ENCODE assay signal across 8 mouse cellular contexts in genomic region chr3:95657711-95658110, GRCm38 (mm10). TPM values are rescaled to one million over a fixed set of nuclear protein-coding genes. Genes with fewer than 3 reads are reported as not detected.
A peak's percentile ranks its signal among the peaks of the same experiment; 100 is the strongest.
DNase-seq lines count a peak whose midpoint lies in the region; ATAC-seq and TF ChIP-seq lines count a peak whose summit lies in the region.

No protein-coding gene starts in this region.

- no peak overlapping the region for H3K4me3 ChIP-seq in spleen, adult 2 months (ENCODE audit: extremely low read depth, insufficient read depth, insufficient read length)
- peak overlapping the region; percentile 80 for H3K4me3 ChIP-seq in forebrain, embryonic 15.5 days
- peak overlapping the region; percentile 97 for H3K4me3 ChIP-seq in liver, embryonic 11.5 days (ENCODE audit: low read depth, low read length)
- peak overlapping the region; percentile 91 for H3K4me3 ChIP-seq in stomach, embryonic 16.5 days (replicated peaks; ENCODE audit: low read length)

- H3K36me3 ChIP-seq in spleen, adult 2 months (ENCODE audit: control insufficient read depth, insufficient read depth, low read length) = peaks cover 27% of the 10 kb centered on the region
- peaks cover 17% of the 10 kb centered on the region; the same call in 1 of the 2 replicates for H3K36me3 ChIP-seq in forebrain, embryonic 15.5 days
- H3K36me3 ChIP-seq in liver, embryonic 11.5 days (ENCODE audit: control insufficient read depth, insufficient read depth, low read length) = peaks cover 14% of the 10 kb centered on the region; the same call in 1 of the 2 replicates
- H3K36me3 ChIP-seq in stomach, embryonic 16.5 days (ENCODE audit: control insufficient read depth, insufficient read depth, low read length) = peaks cover 6% of the 10 kb centered on the region; the same call in 1 of the 2 replicates

- peak overlapping the region; percentile 99; the same call in 1 of the 2 replicates for H3K9ac ChIP-seq in forebrain, embryonic 15.5 days (replicated peaks)
- H3K9ac ChIP-seq in liver, embryonic 11.5 days (ENCODE audit: low read depth, low read length) = peak overlapping the region; percentile 100
- no peak overlapping the region; the same call in 1 of the 2 replicates for H3K9ac ChIP-seq in stomach, embryonic 16.5 days (ENCODE audit: low read length)

- peak overlapping the region; percentile 79; the same call in 1 of the 2 replicates for H3K4me2 ChIP-seq in forebrain, embryonic 15.5 days (replicated peaks)
- H3K4me2 ChIP-seq in liver, embryonic 11.5 days = peak overlapping the region; percentile 88
- peak overlapping the region; percentile 79 for H3K4me2 ChIP-seq in stomach, embryonic 16.5 days (ENCODE audit: low read depth, low read length)

- no peak for TF ChIP-seq CTCF in spleen, adult 2 months (IDR thresholded peaks at IDR 0.05; ENCODE audit: extremely low read depth, insufficient read depth, insufficient read length, insufficient replicate concordance)

- peaks cover 10% of the 10 kb centered on the region; the same call in 1 of the 2 replicates for H3K4me1 ChIP-seq in spleen, adult 2 months (ENCODE audit: control insufficient read depth, insufficient read depth, insufficient read length)
- H3K4me1 ChIP-seq in forebrain, embryonic 15.5 days = peaks cover 30% of the 10 kb centered on the region
- H3K4me1 ChIP-seq in liver, embryonic 11.5 days (replicated peaks; ENCODE audit: control insufficient read depth, insufficient read depth, low read length) = peaks cover 37% of the 10 kb centered on the region
- H3K4me1 ChIP-seq in stomach, embryonic 16.5 days (ENCODE audit: control insufficient read depth, insufficient read depth, low read length) = peaks cover 28% of the 10 kb centered on the region

- no peaks in the 10 kb centered on the region for H3K9me3 ChIP-seq in forebrain, embryonic 15.5 days
- no peaks in the 10 kb centered on the region for H3K9me3 ChIP-seq in liver, embryonic 11.5 days (ENCODE audit: control insufficient read depth, low read length)
- no peaks in the 10 kb centered on the region for H3K9me3 ChIP-seq in stomach, embryonic 16.5 days (replicated peaks; ENCODE audit: control insufficient read depth, low read length)

- no peaks in the 10 kb centered on the region for H3K27me3 ChIP-seq in spleen, adult 2 months (ENCODE audit: control insufficient read depth, insufficient read depth, low read length)
- H3K27me3 ChIP-seq in forebrain, embryonic 15.5 days = no peaks in the 10 kb centered on the region
- no peaks in the 10 kb centered on the region for H3K27me3 ChIP-seq in liver, embryonic 11.5 days (replicated peaks; ENCODE audit: control insufficient read depth, insufficient read depth, low read length)
- no peaks in the 10 kb centered on the region for H3K27me3 ChIP-seq in stomach, embryonic 16.5 days (ENCODE audit: control insufficient read depth, insufficient read depth, low read length)

- 81% methylated on average over 3 of the region's 3 CpGs for WGBS in spleen, adult 2 months
- 92% methylated on average over 3 of the region's 3 CpGs for WGBS in forebrain, embryonic 15.5 days
- whole genome bisulfite sequencing in liver, embryonic 11.5 days = 73% methylated on average over 3 of the region's 3 CpGs
- 82% methylated on average over 3 of the region's 3 CpGs for WGBS in stomach, embryonic 16.5 days

- TF ChIP-seq POLR2A in spleen, adult 2 months (IDR thresholded peaks at IDR 0.05; ENCODE audit: low read depth, low read length) = no peak

- peak overlapping the region; percentile 99 for H3K27ac ChIP-seq in spleen, adult 2 months (ENCODE audit: insufficient read depth, low read length)
- peak overlapping the region; percentile 98 for H3K27ac ChIP-seq in forebrain, embryonic 15.5 days (replicated peaks)
- peak overlapping the region; percentile 93 for H3K27ac ChIP-seq in liver, embryonic 11.5 days (ENCODE audit: low read depth, low read length)
- H3K27ac ChIP-seq in stomach, embryonic 16.5 days (ENCODE audit: low read length) = no peak overlapping the region

- no peak for ATAC-seq in forebrain, embryonic 15.5 days (replicated peaks)
- no peak for ATAC-seq in liver, embryonic 11.5 days (replicated peaks; ENCODE audit: low FRiP score)
- no peak for ATAC-seq in stomach, embryonic 16.5 days (ENCODE audit: insufficient read depth, low FRiP score)

- DNase-seq in spleen, adult 2 months (ENCODE audit: low read depth in 1 of 2, low spot score in 2 of 2) = no peak
- no peak for DNase-seq in spleen, adult 18-20 months
- DNase-seq in liver, embryonic 11.5 days (ENCODE audit: low spot score) = no peak
- no peak for DNase-seq in frontal cortex, postnatal 25 days (ENCODE audit: low spot score in 2 of 2)
- DNase-seq in adrenal gland, adult 18-20 months (ENCODE audit: low spot score in 2 of 2) = no peak
- no peak for DNase-seq in right cerebral cortex, postnatal 25 days

RNA-seq across cellular contexts. Expression of gene Mcl1, which starts 0.9 kb away (rescaled TPM):
- 169 and 276 TPM in 2 replicates for polyA plus RNA-seq in spleen, adult 2 months (2012; rRNA removed)
- polyA plus RNA-seq in forebrain, embryonic 15.5 days (2015; fragmentation: Nextera tagmentation; extraction: Ambion mirVana) = 48.1 and 52.4 TPM in 2 replicates
- 52.2 and 57.7 TPM in 2 replicates for polyA plus RNA-seq in liver, embryonic 11.5 days (2014; fragmentation: Nextera tagmentation; extraction: Ambion mirVana)
- 16.5 and 20.5 TPM in 2 replicates for polyA plus RNA-seq in stomach, embryonic 16.5 days (2015; fragmentation: Nextera tagmentation; extraction: Ambion mirVana)
- 100 to 1,000 TPM; 138 to 228 TPM for total RNA-seq in adrenal gland, adult 18-20 months (2021)

RNA-seq across cellular contexts. Expression of gene Adamtsl4, which starts 30.0 kb away (rescaled TPM):
- polyA plus RNA-seq in spleen, adult 2 months (2012; rRNA removed) = 7.9 and 8.1 TPM in 2 replicates
- polyA plus RNA-seq in forebrain, embryonic 15.5 days (2015; fragmentation: Nextera tagmentation; extraction: Ambion mirVana) = 0.45 and 0.56 TPM in 2 replicates
- 0.38 and 1.2 TPM in 2 replicates for polyA plus RNA-seq in liver, embryonic 11.5 days (2014; fragmentation: Nextera tagmentation; extraction: Ambion mirVana)
- 13.3 and 20.5 TPM in 2 replicates for polyA plus RNA-seq in stomach, embryonic 16.5 days (2015; fragmentation: Nextera tagmentation; extraction: Ambion mirVana)
- 10 to 100 TPM in 1 of 2 experiments, 1 to 10 TPM in 1; 8.6 to 10.1 TPM for total RNA-seq in adrenal gland, adult 18-20 months (2021)

RNA-seq across cellular contexts. Expression of gene Ensa, which starts 32.9 kb away (rescaled TPM):
- 8.3 and 10.4 TPM in 2 replicates for polyA plus RNA-seq in spleen, adult 2 months (2012; rRNA removed)
- polyA plus RNA-seq in forebrain, embryonic 15.5 days (2015; fragmentation: Nextera tagmentation; extraction: Ambion mirVana) = 112 and 121 TPM in 2 replicates
- polyA plus RNA-seq in liver, embryonic 11.5 days (2014; fragmentation: Nextera tagmentation; extraction: Ambion mirVana) = 51.3 and 55.8 TPM in 2 replicates
- 70.3 and 73.0 TPM in 2 replicates for polyA plus RNA-seq in stomach, embryonic 16.5 days (2015; fragmentation: Nextera tagmentation; extraction: Ambion mirVana)
- total RNA-seq in adrenal gland, adult 18-20 months (2021) = 100 to 1,000 TPM in 1 of 2 experiments, 10 to 100 TPM in 1; 92.9 to 105 TPM
